Comparison of ENCODE assay signal across 18 mouse cellular contexts in genomic region chr11:80666211-80666610, GRCm38 (mm10).
"Had no signal": no experiment of that assay in that cellular context is flagged by ENCODE, and none has a peak within 500 bp of the region (broad histone marks: within the 10 kb centered on the region; RNA-seq: fewer than 3 reads in every experiment).

No protein-coding gene starts in this region.

- H3K9me3 ChIP-seq: lung, embryonic 15.5 days; megakaryocyte, embryonic 14.5 days; midbrain, embryonic 13.5 days; midbrain, embryonic 15.5 days; neural tube, embryonic 12.5 days; stomach, embryonic 15.5 days had no signal

- ATAC-seq: liver, postnatal 0 days; lung, postnatal 0 days; midbrain, embryonic 13.5 days; midbrain, embryonic 15.5 days had no signal

- H3K36me3 ChIP-seq: lung, embryonic 15.5 days; midbrain, embryonic 13.5 days; midbrain, embryonic 15.5 days; neural tube, embryonic 12.5 days; stomach, embryonic 15.5 days had no signal

- H3K27me3 ChIP-seq: lung, embryonic 15.5 days; midbrain, embryonic 15.5 days; neural tube, embryonic 12.5 days; stomach, embryonic 15.5 days had no signal

- H3K9ac ChIP-seq: liver, postnatal 0 days; lung, embryonic 15.5 days; midbrain, embryonic 13.5 days; midbrain, embryonic 15.5 days; neural tube, embryonic 12.5 days; stomach, embryonic 15.5 days had no signal

- H3K4me1 ChIP-seq: lung, embryonic 15.5 days; megakaryocyte, embryonic 14.5 days; neural tube, embryonic 12.5 days; stomach, embryonic 15.5 days had no signal

- H3K27ac ChIP-seq: lung, embryonic 15.5 days; macrophage; midbrain, embryonic 13.5 days; midbrain, embryonic 15.5 days; neural tube, embryonic 12.5 days; stomach, embryonic 15.5 days; stomach, postnatal 0 days had no signal

- DNase-seq: liver, postnatal 0 days; lung, adult 2 months; lung, postnatal 14 days; lung, postnatal 36 days; right cerebral cortex, postnatal 14 days; thymus, adult 2 months; thymus, postnatal 25 days; thymus, postnatal 4 days had no signal

- H3K4me2 ChIP-seq: lung, embryonic 15.5 days; midbrain, embryonic 11.5 days; midbrain, embryonic 13.5 days; midbrain, embryonic 15.5 days; neural tube, embryonic 12.5 days; stomach, embryonic 15.5 days had no signal

- H3K4me3 ChIP-seq: lung, embryonic 15.5 days; megakaryocyte, embryonic 14.5 days; midbrain, embryonic 13.5 days; midbrain, embryonic 15.5 days; neural tube, embryonic 12.5 days; stomach, embryonic 15.5 days had no signal
